Mouse (Mus musculus): Measurements from ENCODE around the gene Setx. TPM values are rescaled to one million over a fixed set of nuclear protein-coding genes. Genes with fewer than 3 reads are reported as not detected.

The Setx gene
- total RNA-seq, 2 experiments from 2014 or later = 42.6 to 75.1 TPM

DNA sequence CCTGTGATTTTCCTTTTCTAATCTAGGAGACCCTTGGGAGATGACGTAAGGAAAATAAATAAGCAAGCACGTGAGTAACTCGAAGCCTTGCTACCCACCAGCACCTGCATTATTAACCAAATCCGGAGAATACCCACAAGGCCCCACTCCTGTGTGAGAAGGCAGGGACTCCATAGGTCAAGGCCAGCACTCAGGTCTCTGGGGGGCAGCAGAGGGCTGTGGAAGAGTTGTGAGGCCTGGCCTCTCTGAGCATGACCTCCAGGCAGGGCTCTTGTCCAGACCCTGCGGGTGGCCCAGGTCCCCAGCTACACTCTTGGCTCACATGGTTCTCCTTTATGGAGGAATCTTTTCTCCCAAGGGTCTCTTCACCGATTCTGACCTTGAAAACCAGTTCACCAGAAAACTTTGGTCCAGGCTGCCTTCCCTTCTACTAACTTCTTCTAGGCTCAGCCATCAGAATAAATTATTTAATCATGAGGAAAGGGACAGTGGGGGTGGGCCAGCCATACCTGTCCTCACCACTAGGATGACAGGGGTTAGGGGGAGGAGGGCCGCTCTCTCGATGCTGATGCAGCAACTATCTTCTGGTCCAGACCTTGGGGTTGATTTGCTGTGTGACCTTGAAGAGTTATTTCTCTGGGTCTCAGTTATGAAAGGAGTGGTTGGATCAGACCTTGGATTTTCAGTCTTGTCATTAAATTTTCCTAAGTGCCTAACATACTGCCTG, 92.5 kb downstream of the Setx start:
- no peak; the same call in 1 of the 2 replicates for ATAC-seq (replicated peaks; ENCODE audit: poor library complexity)

DNA sequence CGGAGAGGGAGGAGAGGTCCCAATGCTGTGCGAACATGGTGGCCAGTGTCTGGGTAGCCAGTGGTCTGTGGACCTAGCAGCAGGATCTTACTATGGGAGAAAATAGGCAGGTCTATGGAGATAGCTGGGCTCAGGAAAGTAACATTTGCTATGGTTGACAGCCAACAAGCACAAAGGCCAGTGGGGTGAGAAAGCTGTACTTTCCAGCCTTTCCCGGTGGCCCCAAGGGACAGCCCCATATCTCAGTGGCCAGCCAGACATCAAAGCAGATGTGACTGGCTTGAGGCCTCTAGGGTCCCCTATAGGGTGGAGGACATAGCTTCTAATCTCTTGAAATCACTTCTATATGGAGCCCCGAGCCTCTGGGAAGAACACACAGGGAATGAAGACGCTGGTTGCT, 93.1 kb downstream of the Setx start:
- ATAC-seq (replicated peaks; ENCODE audit: poor library complexity) = no peak

DNA sequence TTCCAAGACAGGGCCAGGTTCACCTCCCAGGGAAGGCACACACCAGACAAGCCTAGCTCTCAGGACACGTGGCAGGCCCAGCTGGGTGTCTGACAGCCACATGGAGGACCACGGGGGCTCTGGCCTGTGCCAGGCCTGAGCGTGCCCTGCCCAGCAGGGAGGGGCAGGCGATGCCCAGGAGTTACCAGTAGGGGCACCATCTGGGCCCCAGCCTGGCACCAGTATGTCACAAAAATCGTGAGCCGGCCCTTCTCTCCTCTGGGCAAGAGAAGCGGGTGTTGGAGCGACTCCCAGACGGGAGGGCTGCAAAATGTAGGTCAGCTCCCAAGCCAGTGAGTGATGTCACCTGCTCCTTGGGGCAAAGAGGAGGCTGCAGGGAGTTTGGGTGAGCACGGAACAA, 93.9 kb downstream of the Setx start:
- ATAC-seq (replicated peaks; ENCODE audit: poor library complexity) = no peak

DNA sequence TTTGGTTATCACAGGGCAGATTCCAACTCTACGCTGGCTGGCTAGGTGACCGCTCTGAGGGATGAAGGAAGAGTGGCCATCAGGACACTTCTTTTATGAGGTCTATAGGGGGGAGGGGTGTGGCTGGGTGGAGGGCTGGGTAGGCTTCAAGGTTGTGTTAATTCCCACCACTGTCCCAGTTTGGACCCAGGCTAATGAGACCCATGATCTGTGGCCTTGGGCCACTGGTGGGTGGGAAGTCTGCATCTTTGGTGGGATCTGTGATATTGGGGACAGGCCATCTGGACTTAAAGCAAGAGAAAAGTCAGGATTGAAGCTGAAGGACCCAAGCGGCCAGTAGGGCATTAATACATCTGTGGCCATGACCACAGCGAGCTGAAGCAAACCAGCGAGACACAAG, 94.8 kb downstream of the Setx start:
- ATAC-seq (replicated peaks; ENCODE audit: poor library complexity) = no peak

DNA sequence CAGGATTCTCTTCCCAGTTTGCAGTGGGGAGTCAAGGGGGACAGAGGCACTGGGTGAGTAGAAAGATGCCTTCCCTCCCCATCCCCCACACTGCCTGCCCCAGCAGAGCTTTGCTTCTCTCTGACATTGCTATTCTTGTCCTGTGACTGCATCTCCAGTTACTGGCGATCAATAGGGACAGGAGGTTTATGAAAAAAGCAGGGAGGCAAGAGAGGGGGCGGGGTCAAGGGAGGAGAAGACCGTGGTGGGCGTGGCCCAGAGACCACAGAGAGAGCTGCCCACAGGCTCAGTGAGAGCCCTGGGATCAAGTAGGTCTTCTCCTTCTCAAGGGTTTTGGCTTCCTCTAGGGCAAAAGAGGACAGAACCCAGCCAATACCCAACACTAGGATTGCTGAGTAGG, 98.3 kb downstream of the Setx start:
- ATAC-seq (replicated peaks; ENCODE audit: poor library complexity) = peak; percentile 44

DNA sequence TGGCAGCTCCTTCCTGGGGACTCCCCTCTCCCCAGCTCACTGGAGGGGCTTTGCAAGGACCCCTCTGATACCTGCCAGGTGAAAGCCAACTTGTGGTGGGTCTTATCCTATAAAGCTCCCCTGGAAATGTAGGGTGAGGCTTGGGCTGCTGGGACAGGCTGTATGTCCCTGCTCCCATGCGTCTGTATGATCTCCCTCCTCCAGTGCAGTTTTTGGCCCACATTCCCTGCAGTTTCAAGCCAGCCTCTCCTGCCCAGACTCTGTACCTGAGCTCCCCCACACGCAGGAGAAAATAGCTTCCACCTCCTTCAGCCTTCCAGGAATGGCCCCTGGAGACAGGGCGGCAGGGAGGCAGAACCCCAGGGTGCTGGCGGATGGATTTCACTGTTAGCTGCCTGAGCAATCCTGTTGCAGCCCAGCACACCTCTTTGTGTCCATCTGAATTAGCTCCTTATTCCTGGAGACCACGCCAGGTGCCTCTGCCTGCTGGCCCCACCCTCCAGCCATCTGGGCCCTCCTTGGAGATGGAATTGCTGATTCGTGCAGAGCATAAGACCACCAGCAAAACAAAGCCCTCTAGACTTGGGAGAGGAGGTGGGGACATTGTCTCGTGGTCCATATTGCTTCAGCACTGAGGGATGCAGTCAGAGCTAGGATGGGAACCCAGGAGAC, 99.7 kb downstream of the Setx start:
- no peak for ATAC-seq (replicated peaks; ENCODE audit: poor library complexity)

DNA sequence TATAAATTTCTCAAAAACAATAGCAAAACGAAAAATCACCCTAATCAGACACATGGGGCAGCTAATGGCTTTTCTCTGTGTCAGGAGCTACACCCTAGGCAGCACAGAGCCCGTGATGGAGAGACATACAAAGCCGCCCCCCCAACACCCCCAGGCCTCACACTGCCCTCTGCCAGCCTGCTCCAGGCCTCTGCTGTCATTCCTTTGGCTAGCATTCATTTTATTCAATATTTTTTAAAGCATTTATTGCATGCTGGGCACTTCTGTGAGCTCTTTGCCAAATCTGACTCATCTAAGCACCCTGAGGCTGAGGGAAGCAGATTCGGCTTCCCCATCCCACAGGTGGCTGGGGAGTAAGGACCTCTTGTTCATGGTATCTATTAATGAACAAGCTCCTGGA, 102.7 kb downstream of the Setx start:
- no peak for ATAC-seq (replicated peaks; ENCODE audit: poor library complexity)

DNA sequence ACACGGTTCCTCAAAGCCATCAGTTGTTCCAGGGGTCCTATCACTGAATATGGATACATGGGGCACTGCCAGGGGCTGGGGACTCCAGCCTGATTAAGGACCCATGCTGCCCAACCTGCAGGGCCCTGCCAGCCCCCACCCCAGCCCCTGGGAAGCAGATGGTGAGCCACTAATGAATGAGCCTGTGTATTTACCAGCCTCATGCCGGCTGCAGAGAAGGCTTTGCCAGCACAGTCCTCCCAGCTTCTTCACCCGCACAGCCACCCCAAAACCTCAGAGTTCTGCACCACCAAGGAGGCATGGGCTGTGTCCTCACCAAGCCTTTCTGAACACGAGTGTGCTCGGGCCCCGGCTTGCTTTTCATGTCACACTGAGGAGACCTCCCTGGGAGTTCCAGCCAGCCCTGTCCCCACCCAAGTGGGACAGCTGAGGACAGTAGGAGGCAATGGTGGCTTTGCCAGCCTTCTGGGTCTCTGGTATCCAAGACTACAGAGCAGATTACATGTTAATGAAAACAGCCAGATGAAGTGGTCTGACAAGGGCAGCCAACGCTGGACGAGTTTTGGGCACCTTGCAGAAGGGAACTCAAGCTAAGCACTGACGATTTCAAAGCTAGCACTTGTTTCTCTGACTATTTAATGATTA, 106.3 kb downstream of the Setx start:
- ATAC-seq (replicated peaks; ENCODE audit: poor library complexity) = no peak

Other genes with a start within 250 kb of the Setx start
- not detected in 2 replicates for gene Barhl1, start 207.5 kb upstream of the Setx start, total RNA-seq (2015)
- gene Barhl1, start 207.5 kb upstream of the Setx start, total RNA-seq (2017) = 0.24 TPM in 1 of 2 replicates, not detected in the other
- 0.17 TPM in 1 of 2 replicates, not detected in the other for gene Cfap77, start 69.1 kb upstream of the Setx start, total RNA-seq (2015)
- gene Cfap77, start 69.1 kb upstream of the Setx start, total RNA-seq (2017) = not detected in 2 replicates
- gene Ttf1, start 63.9 kb upstream of the Setx start, total RNA-seq (2015) = 13.0 and 14.9 TPM in 2 replicates
- 17.8 and 18.9 TPM in 2 replicates for gene Ttf1, start 63.9 kb upstream of the Setx start, total RNA-seq (2017)
- 9.4 and 9.9 TPM in 2 replicates for gene Ntng2, start 128.8 kb downstream of the Setx start, total RNA-seq (2015)
- gene Ntng2, start 128.8 kb downstream of the Setx start, total RNA-seq (2017) = 1.5 and 1.8 TPM in 2 replicates
- gene Med27, start 222.6 kb downstream of the Setx start, total RNA-seq (2015) = 35.1 and 40.7 TPM in 2 replicates
- gene Med27, start 222.6 kb downstream of the Setx start, total RNA-seq (2017) = 15.5 and 22.0 TPM in 2 replicates

Measured in megakaryocyte progenitor cell, adult 5-6 weeks (primary cell).